Mouse (Mus musculus) kidney, embryonic 16.5 days (tissue): ENCODE measurements around the gene Pecam1. TPM values are rescaled to one million over a fixed set of nuclear protein-coding genes. Genes with fewer than 3 reads are reported as not detected.

Source experiments
- ATAC-seq: fragments of 200-750 bp; cut with Nextera tagmentation; 2 replicates; pipeline ENCODE4 v1.8.0; 2017; ENCODE audit warnings: moderate TSS enrichment; ENCODE audit not compliant: low FRiP score, low TSS enrichment
- H3K27ac ChIP-seq: fragments of 300-500 bp; sonication (generic); 2 replicates; pipeline ENCODE4 v1.5.1; 2014; ENCODE audit warnings: low read length
- H3K27me3 ChIP-seq: fragments of 300-500 bp; sonication (generic); 2 replicates; pipeline ENCODE4 v1.6.1; 2014; ENCODE audit warnings: low read length, control low read depth, mixed read lengths; ENCODE audit not compliant: insufficient read depth
- H3K36me3 ChIP-seq: fragments of 300-500 bp; sonication (generic); 2 replicates; pipeline ENCODE4 v1.6.1; 2014; ENCODE audit warnings: low read length, control low read depth, mixed read lengths; ENCODE audit not compliant: insufficient read depth
- H3K4me1 ChIP-seq: fragments of 300-500 bp; sonication (generic); 2 replicates; pipeline ENCODE4 v1.6.1; 2014; ENCODE audit warnings: low read length, control low read depth, mixed read lengths; ENCODE audit not compliant: insufficient read depth
- H3K4me2 ChIP-seq: fragments of 300-500 bp; sonication (generic); replicated peaks from 2 replicates; pipeline ENCODE4 v1.6.1; 2014; ENCODE audit warnings: low read depth, low read length
- H3K4me3 ChIP-seq: fragments of 300-500 bp; sonication (generic); 2 replicates; pipeline ENCODE4 v1.5.1; 2014; ENCODE audit warnings: mild to moderate bottlenecking, low read length
- H3K9ac ChIP-seq: fragments of 300-500 bp; sonication (generic); replicated peaks from 2 replicates; pipeline ENCODE4 v1.6.1; 2014; ENCODE audit warnings: low read length
- H3K9me3 ChIP-seq: fragments of 300-500 bp; sonication (generic); 2 replicates; pipeline ENCODE4 v1.6.1; 2016; ENCODE audit warnings: low read length, control low read depth
- WGBS: fragments of 180-500 bp; shearing (Covaris S2); extraction: QIAGEN DNeasy Blood & Tissue Kit; methylation state at CpG from one replicate; pipeline ENCODE4 v1.1.7; 2014; 5-methylcytosine and 5-hydroxymethylcytosine counted together
- polyA plus RNA-seq: library from polyadenylated mRNA; unstranded; fragments of >200 nt; fragmentation: Nextera tagmentation; extraction: Ambion mirVana; gene quantifications from 2 replicates; pipeline ENCODE4 v1.2.1, GENCODE M21; 2015

Pecam1 gene
- polyA plus RNA-seq, 1 experiment from 2014 or later, result 74.9 TPM

- H3K27ac ChIP-seq, result no peak overlapping the region
- no peak for ATAC-seq
- WGBS, result 84% methylated on average over 7 of the region's 7 CpGs
- no peak overlapping the region for H3K4me2 ChIP-seq
- H3K9ac ChIP-seq, result no peak overlapping the region
- H3K36me3 ChIP-seq, result no peaks in the 10 kb centered on the region; the same call in 1 of the 2 replicates
- no peaks in the 10 kb centered on the region for H3K9me3 ChIP-seq
- no peak overlapping the region for H3K4me3 ChIP-seq
- H3K4me1 ChIP-seq, result peaks cover 4% of the 10 kb centered on the region; the same call in 1 of the 2 replicates
- H3K27me3 ChIP-seq, result no peaks in the 10 kb centered on the region
Observed at GRCm38 (mm10) chr11:106703931-106704330, 46.5 kb downstream of the Pecam1 start.

GRCm38 (mm10) chr11:106702584-106702983, 47.8 kb downstream of the Pecam1 start:
- H3K9ac ChIP-seq, result no peak overlapping the region
- no peak overlapping the region for H3K4me3 ChIP-seq
- H3K36me3 ChIP-seq, result no peaks in the 10 kb centered on the region; the same call in 1 of the 2 replicates
- WGBS, result 89% methylated on average over 3 of the region's 3 CpGs
- H3K9me3 ChIP-seq, result no peaks in the 10 kb centered on the region
- no peak overlapping the region for H3K27ac ChIP-seq
- H3K4me1 ChIP-seq, result no peaks in the 10 kb centered on the region
- no peaks in the 10 kb centered on the region for H3K27me3 ChIP-seq
- H3K4me2 ChIP-seq, result no peak overlapping the region
- no peak for ATAC-seq

GRCm38 (mm10) chr11:106701589-106701988, 48.8 kb downstream of the Pecam1 start:
- Histone ChIP-seq H3K9ac (no peak overlapping the region), H3K4me3 (no peak overlapping the region), H3K9me3 (no peaks in the 10 kb centered on the region), H3K36me3 (no peaks in the 10 kb centered on the region; the same call in 1 of the 2 replicates), H3K4me2 (no peak overlapping the region), H3K27me3 (no peaks in the 10 kb centered on the region), H3K27ac (no peak overlapping the region), H3K4me1 (no peaks in the 10 kb centered on the region)
- WGBS, result 72% methylated on average over 9 of the region's 9 CpGs
- ATAC-seq, result no peak

GRCm38 (mm10) chr11:106699083-106699482, 51.3 kb downstream of the Pecam1 start:
- no peaks in the 10 kb centered on the region for H3K27me3 ChIP-seq
- H3K4me1 ChIP-seq, result no peaks in the 10 kb centered on the region
- 97% methylated on average over 9 of the region's 9 CpGs for WGBS
- H3K27ac ChIP-seq, result no peak overlapping the region
- H3K4me2 ChIP-seq, result no peak overlapping the region
- H3K4me3 ChIP-seq, result no peak overlapping the region
- H3K36me3 ChIP-seq, result no peaks in the 10 kb centered on the region; the same call in 1 of the 2 replicates
- no peak overlapping the region for H3K9ac ChIP-seq
- no peaks in the 10 kb centered on the region for H3K9me3 ChIP-seq
- ATAC-seq, result no peak

- H3K36me3 ChIP-seq, result no peaks in the 10 kb centered on the region; the same call in 1 of the 2 replicates
- H3K4me2 ChIP-seq, result no peak overlapping the region
- H3K27ac ChIP-seq, result no peak overlapping the region
- H3K9ac ChIP-seq, result no peak overlapping the region
- no peaks in the 10 kb centered on the region for H3K27me3 ChIP-seq
- WGBS, result 88% methylated on average over 6 of the region's 6 CpGs
- no peaks in the 10 kb centered on the region for H3K4me1 ChIP-seq
- no peak overlapping the region for H3K4me3 ChIP-seq
- no peak for ATAC-seq
- H3K9me3 ChIP-seq, result no peaks in the 10 kb centered on the region
Observed at GRCm38 (mm10) chr11:106698289-106698688, 52.1 kb downstream of the Pecam1 start.

- H3K36me3 ChIP-seq, result no peaks in the 10 kb centered on the region; the same call in 1 of the 2 replicates
- WGBS, result 98% methylated on average over 3 of the region's 3 CpGs
Observed at GRCm38 (mm10) chr11:106695917-106696316, 54.5 kb downstream of the Pecam1 start.

GRCm38 (mm10) chr11:106692890-106693289, 57.5 kb downstream of the Pecam1 start:
- no peaks in the 10 kb centered on the region for H3K9me3 ChIP-seq
- H3K4me1 ChIP-seq, result no peaks in the 10 kb centered on the region
- no peaks in the 10 kb centered on the region for H3K36me3 ChIP-seq
- ATAC-seq, result no peak
- no peak overlapping the region for H3K27ac ChIP-seq
- H3K27me3 ChIP-seq, result no peaks in the 10 kb centered on the region
- H3K4me3 ChIP-seq, result no peak overlapping the region
- WGBS, result 78% methylated on average over 4 of the region's 4 CpGs
- no peak overlapping the region for H3K4me2 ChIP-seq
- no peak overlapping the region for H3K9ac ChIP-seq

More at GRCm38 (mm10) chr11:106695917-106696316, 54.5 kb downstream of the Pecam1 start:
- Histone ChIP-seq H3K4me3 (no peak overlapping the region), H3K27ac (no peak overlapping the region), H3K9ac (no peak overlapping the region), H3K27me3 (no peaks in the 10 kb centered on the region), H3K4me2 (no peak overlapping the region), H3K4me1 (no peaks in the 10 kb centered on the region), H3K9me3 (no peaks in the 10 kb centered on the region)
- ATAC-seq, result no peak

- H3K4me3 ChIP-seq, result no peak overlapping the region
- ATAC-seq, result no peak
Observed at GRCm38 (mm10) chr11:106688375-106688774, 62.1 kb downstream of the Pecam1 start.

GRCm38 (mm10) chr11:106687293-106687692, 63.1 kb downstream of the Pecam1 start:
- WGBS, result 88% methylated on average over 9 of the region's 9 CpGs
- H3K4me1 ChIP-seq, result no peaks in the 10 kb centered on the region
- H3K4me2 ChIP-seq, result no peak overlapping the region
- no peaks in the 10 kb centered on the region for H3K27me3 ChIP-seq
- H3K4me3 ChIP-seq, result no peak overlapping the region
- no peaks in the 10 kb centered on the region for H3K9me3 ChIP-seq
- H3K27ac ChIP-seq, result no peak overlapping the region
- no peak for ATAC-seq
- H3K36me3 ChIP-seq, result no peaks in the 10 kb centered on the region
- H3K9ac ChIP-seq, result no peak overlapping the region

More at GRCm38 (mm10) chr11:106688375-106688774, 62.1 kb downstream of the Pecam1 start:
- 81% methylated on average over 5 of the region's 5 CpGs for WGBS
- no peaks in the 10 kb centered on the region for H3K4me1 ChIP-seq
- no peaks in the 10 kb centered on the region for H3K36me3 ChIP-seq
- H3K27me3 ChIP-seq, result no peaks in the 10 kb centered on the region
- no peak overlapping the region for H3K27ac ChIP-seq
- no peak overlapping the region for H3K9ac ChIP-seq
- no peaks in the 10 kb centered on the region for H3K9me3 ChIP-seq
- H3K4me2 ChIP-seq, result no peak overlapping the region

- Histone ChIP-seq H3K9me3 (no peaks in the 10 kb centered on the region), H3K9ac (no peak overlapping the region), H3K4me2 (no peak overlapping the region), H3K27me3 (no peaks in the 10 kb centered on the region), H3K4me1 (no peaks in the 10 kb centered on the region), H3K36me3 (no peaks in the 10 kb centered on the region), H3K4me3 (no peak overlapping the region), H3K27ac (no peak overlapping the region)
- no peak for ATAC-seq
- WGBS, result 79% methylated on average over 8 of the region's 8 CpGs
Observed at GRCm38 (mm10) chr11:106684027-106684426, 66.4 kb downstream of the Pecam1 start.
